Mouse (Mus musculus) MEL (cell line): ENCODE results near the gene Chrnd. TPM values are rescaled to one million over a fixed set of nuclear protein-coding genes. Genes with fewer than 3 reads are reported as not detected.

Source experiments
- DNase-seq: peaks from one replicate; pipeline ENCODE4 v3.0.0; 2011; ENCODE audit warnings: low read depth, low spot score
- H3K27ac ChIP-seq: 2 replicates; pipeline ENCODE4 v1.5.1; 2012; ENCODE audit warnings: low read depth, mild to moderate bottlenecking, control low read depth, low read length, moderate library complexity; ENCODE audit not compliant: control insufficient read depth
- H3K27me3 ChIP-seq, 2 experiments: fragments of 150-350 bp in 1 of 2; sonication (generic) in 1 of 2; 2 replicates each; pipeline ENCODE4 v1.6.1; 2012; ENCODE audit warnings: low read length in 2 of 2, mild to moderate bottlenecking in 2 of 2, improper control_type of control experiment in 1 of 2, moderate library complexity in 1 of 2; ENCODE audit not compliant: insufficient read depth in 2 of 2, control insufficient read depth in 1 of 2
- H3K36me3 ChIP-seq, 2 experiments: 2 replicates each; pipeline ENCODE4 v1.6.1; 2012 to 2014; ENCODE audit warnings: low read length in 2 of 2, improper control_type of control experiment in 1 of 2, inconsistent platforms in 1 of 2, mild to moderate bottlenecking in 1 of 2; ENCODE audit not compliant: insufficient read depth in 2 of 2, control insufficient read depth in 1 of 2
- H3K4me1 ChIP-seq, 2 experiments: fragments of 150-350 bp in 1 of 2; sonication (generic) in 1 of 2; 2 replicates each; pipeline ENCODE4 v1.6.1; 2012; ENCODE audit warnings: low read length in 2 of 2, improper control_type of control experiment in 1 of 2, mild to moderate bottlenecking in 1 of 2; ENCODE audit not compliant: insufficient read depth in 2 of 2, control insufficient read depth in 1 of 2
- H3K4me3 ChIP-seq, 2 experiments: fragments of 150-350 bp in 1 of 2; sonication (generic) in 1 of 2; 2 replicates each; pipeline ENCODE4 v1.5.1; 2012; ENCODE audit warnings: low read depth in 2 of 2, low read length in 2 of 2, mild to moderate bottlenecking in 2 of 2, moderate library complexity in 2 of 2, control low read depth in 1 of 2, improper control_type of control experiment in 1 of 2; ENCODE audit not compliant: control insufficient read depth in 1 of 2, insufficient read depth in 1 of 2
- H3K79me2 ChIP-seq: 2 replicates; pipeline ENCODE4 v1.6.1; 2012; ENCODE audit warnings: mild to moderate bottlenecking, low read length, moderate library complexity; ENCODE audit not compliant: control insufficient read depth, poor library complexity, insufficient read depth
- H3K9ac ChIP-seq: 2 replicates; pipeline ENCODE4 v1.6.1; 2012; ENCODE audit warnings: low read depth, mild to moderate bottlenecking, control low read depth, low read length, moderate library complexity; ENCODE audit not compliant: control insufficient read depth, poor library complexity, severe bottlenecking
- H3K9me3 ChIP-seq: fragments of 150-350 bp; sonication (generic); replicated peaks from 2 replicates; pipeline ENCODE4 v1.6.1; 2012; ENCODE audit warnings: mild to moderate bottlenecking, low read length, improper control_type of control experiment, moderate library complexity; ENCODE audit not compliant: insufficient read depth
- BHLHE40 ChIP-seq: IDR thresholded peaks from 2 replicates; pipeline ENCODE4 v1.6.1; 2012; ENCODE audit warnings: low read depth, mild to moderate bottlenecking, inconsistent platforms, low read length, improper control_type of control experiment, borderline replicate concordance
- CTCF ChIP-seq, 3 experiments: IDR thresholded peaks in 2 of 3; conservative IDR thresholded peaks in 1 of 3; 2 replicates each; pipeline ENCODE4 v1.5.1; 2011 to 2012; ENCODE audit warnings: low read length in 3 of 3, low read depth in 2 of 3, mild to moderate bottlenecking in 2 of 3, improper control_type of control experiment in 1 of 3, inconsistent platforms in 1 of 3, mixed read lengths in 1 of 3, moderate library complexity in 1 of 3; ENCODE audit not compliant: control insufficient read depth in 1 of 3, insufficient read depth in 1 of 3, poor library complexity in 1 of 3, severe bottlenecking in 1 of 3
- ETS1 ChIP-seq: IDR thresholded peaks from 2 replicates; pipeline ENCODE4 v1.6.1; 2012; ENCODE audit warnings: low read depth, mild to moderate bottlenecking, inconsistent platforms, low read length, improper control_type of control experiment, moderate library complexity
- HCFC1 ChIP-seq: IDR thresholded peaks from 2 replicates; pipeline ENCODE4 v1.6.1; 2012; ENCODE audit warnings: low read depth, mild to moderate bottlenecking, inconsistent platforms, low read length, improper control_type of control experiment, moderate library complexity
- JUND ChIP-seq: IDR thresholded peaks from 2 replicates; pipeline ENCODE4 v1.6.1; 2011; ENCODE audit warnings: low read depth, mild to moderate bottlenecking, improper control_type of control experiment, low read length
- MAZ ChIP-seq: IDR thresholded peaks from 2 replicates; pipeline ENCODE4 v1.6.1; 2012; ENCODE audit warnings: low read depth, mild to moderate bottlenecking, inconsistent platforms, low read length, improper control_type of control experiment
- MEF2A ChIP-seq: IDR thresholded peaks from 2 replicates; pipeline ENCODE4 v1.6.1; 2014; ENCODE audit warnings: low read depth, mild to moderate bottlenecking, inconsistent platforms, low read length, improper control_type of control experiment; ENCODE audit not compliant: poor library complexity, insufficient replicate concordance, severe bottlenecking; ENCODE audit errors: extremely low read depth
- MXI1 ChIP-seq: IDR thresholded peaks from 2 replicates; pipeline ENCODE4 v1.6.1; 2011; ENCODE audit warnings: mild to moderate bottlenecking, low read depth, low read length, improper control_type of control experiment
- MYB ChIP-seq: IDR thresholded peaks from 2 replicates; pipeline ENCODE4 v1.6.1; 2011; ENCODE audit warnings: mild to moderate bottlenecking, low read depth, low read length, improper control_type of control experiment
- MYC ChIP-seq: IDR thresholded peaks from 2 replicates; pipeline ENCODE4 v1.6.1; 2011; ENCODE audit warnings: low read depth, mild to moderate bottlenecking, low read length, improper control_type of control experiment, moderate library complexity
- NELFE ChIP-seq: IDR thresholded peaks from 2 replicates; pipeline ENCODE4 v1.6.1; 2011; ENCODE audit warnings: low read depth, low read length, improper control_type of control experiment
- POLR2AphosphoS2 ChIP-seq: IDR thresholded peaks from 2 replicates; pipeline ENCODE4 v1.6.1; 2011; ENCODE audit warnings: low read length, improper control_type of control experiment
- POLR2AphosphoS5 ChIP-seq: IDR thresholded peaks from 2 replicates; pipeline ENCODE4 v1.6.1; 2012; ENCODE audit warnings: low read depth, borderline replicate concordance, mild to moderate bottlenecking, inconsistent platforms, low read length, moderate library complexity, mixed read lengths
- RAD21 ChIP-seq: IDR thresholded peaks from 2 replicates; pipeline ENCODE4 v1.6.1; 2011; ENCODE audit warnings: mild to moderate bottlenecking, low read depth, low read length, improper control_type of control experiment
- RCOR1 ChIP-seq: IDR thresholded peaks from 2 replicates; pipeline ENCODE4 v1.6.1; 2012; ENCODE audit warnings: low read depth, mild to moderate bottlenecking, inconsistent platforms, low read length, improper control_type of control experiment
- SMC3 ChIP-seq: IDR thresholded peaks from 2 replicates; pipeline ENCODE4 v1.6.1; 2011; ENCODE audit warnings: low read depth, low read length, improper control_type of control experiment
- TAL1 ChIP-seq: IDR thresholded peaks from 2 replicates; pipeline ENCODE4 v1.6.1; 2012; ENCODE audit warnings: mild to moderate bottlenecking, inconsistent platforms, low read length, moderate library complexity, mixed read lengths
- TCF12 ChIP-seq: IDR thresholded peaks from 2 replicates; pipeline ENCODE4 v1.6.1; 2014; ENCODE audit warnings: low read depth, mild to moderate bottlenecking, inconsistent platforms, low read length, improper control_type of control experiment, moderate library complexity
- USF1 ChIP-seq: IDR thresholded peaks from 2 replicates; pipeline ENCODE4 v1.6.1; 2014; ENCODE audit warnings: low read depth, mild to moderate bottlenecking, inconsistent platforms, low read length, improper control_type of control experiment, moderate library complexity
- USF2 ChIP-seq, 2 experiments: IDR thresholded peaks; 2 replicates each; pipeline ENCODE4 v1.6.1; 2011 to 2012; ENCODE audit warnings: improper control_type of control experiment in 2 of 2, low read length in 2 of 2, borderline replicate concordance in 1 of 2, inconsistent platforms in 1 of 2, low read depth in 1 of 2, mild to moderate bottlenecking in 1 of 2; ENCODE audit not compliant: insufficient read depth in 1 of 2
- ZKSCAN1 ChIP-seq: IDR thresholded peaks from 2 replicates; pipeline ENCODE4 v1.6.1; 2012; ENCODE audit warnings: low read depth, mild to moderate bottlenecking, inconsistent platforms, low read length, improper control_type of control experiment, moderate library complexity
- polyA plus RNA-seq, 2 experiments: library from polyadenylated mRNA; stranded (reverse) in 1 of 2; unstranded in 1 of 2; fragments of >175 nt in 1 of 2; fragments of >200 nt in 1 of 2; gene quantifications; 2 replicates each; pipeline versions ENCODE4 v1.2.1 to v1.2.4; 2012; ENCODE audit warnings: low replicate concordance in 2 of 2, low read depth in 1 of 2; ENCODE audit not compliant: insufficient read length in 2 of 2, insufficient read depth in 1 of 2, missing spikeins in 1 of 2
- total RNA-seq: library from RNA; depleted of rRNA; stranded (reverse); fragments of 300-350 nt; gene quantifications from 2 replicates; pipeline ENCODE4 v1.2.3, GENCODE M21; 2012

The Chrnd gene
- total and polyA plus RNA-seq, 3 experiments: not detected

DNA sequence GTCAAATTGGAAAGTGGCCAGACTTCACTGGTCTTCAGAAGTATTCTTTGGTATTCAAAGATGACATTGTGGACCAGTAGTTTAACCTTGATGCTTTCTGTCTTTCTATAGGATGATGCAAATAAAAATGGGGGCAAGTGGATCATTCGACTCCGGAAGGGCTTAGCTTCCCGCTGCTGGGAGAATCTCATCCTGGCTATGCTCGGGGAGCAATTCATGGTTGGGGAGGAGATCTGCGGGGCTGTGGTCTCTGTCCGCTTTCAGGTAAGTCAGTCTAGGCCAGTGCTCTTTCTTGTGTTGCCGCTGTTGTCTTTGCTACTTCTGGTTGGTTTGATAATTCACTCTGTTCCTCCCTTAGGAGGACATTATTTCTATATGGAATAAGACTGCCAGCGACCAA lies 35.3 kb downstream of the Chrnd start (continued):
- TF ChIP-seq RCOR1: no peak
- no peak for TF ChIP-seq MYB

DNA sequence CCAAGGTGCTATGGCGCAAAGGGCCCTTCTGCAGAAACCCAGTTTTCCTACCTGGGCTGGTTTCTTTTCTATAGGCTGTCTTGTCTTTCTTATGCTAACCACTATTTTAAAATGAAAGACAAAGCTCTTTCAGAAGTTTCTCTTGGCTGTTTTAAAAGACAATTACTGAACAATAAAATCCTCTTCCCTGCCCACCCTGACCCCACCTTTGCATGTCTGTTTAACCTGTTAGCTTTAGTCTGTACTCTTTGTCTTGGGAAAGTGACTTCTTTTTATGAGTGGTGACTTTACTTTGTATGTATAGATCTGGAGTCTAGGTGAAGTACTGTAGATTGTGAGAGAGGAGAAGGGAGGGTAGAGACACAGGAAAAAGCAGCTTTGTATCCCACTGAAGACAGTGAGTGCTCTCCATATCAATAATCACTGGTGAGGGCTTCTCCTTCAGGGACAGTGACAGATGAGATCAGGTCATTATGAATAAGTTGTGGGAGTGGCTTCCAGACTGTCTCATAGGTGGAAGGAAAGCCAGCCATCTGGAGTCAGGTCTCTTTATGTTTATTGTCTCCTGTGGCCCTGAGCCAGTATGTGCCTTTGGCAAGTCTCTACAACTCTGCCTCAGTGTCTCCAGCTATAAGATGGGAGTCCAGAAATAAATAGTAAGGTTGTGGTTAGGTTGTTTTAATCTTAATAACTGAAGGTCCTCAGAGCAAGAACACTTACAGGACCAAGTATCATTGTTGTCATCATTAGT lies 36.2 kb downstream of the Chrnd start:
- peaks cover 0 to 44% of the 10 kb centered on the region in 2 experiments; a peak in 2 of 4 replicates for H3K36me3 ChIP-seq
- TF ChIP-seq MYC (no peak), POLR2AphosphoS2 (no peak), ETS1 (no peak), JUND (no peak), TCF12 (no peak), RAD21 (no peak), TAL1 (no peak), MAZ (no peak), MEF2A (no peak), MYB (no peak)
- no peaks in the 10 kb centered on the region for H3K27me3 ChIP-seq
- no peak overlapping the region for H3K27ac ChIP-seq
- H3K4me1 ChIP-seq: no peaks in the 10 kb centered on the region
- no peak overlapping the region for H3K4me3 ChIP-seq
- no peak for DNase-seq
- H3K9ac ChIP-seq: no peak overlapping the region
- no peaks in the 10 kb centered on the region for H3K9me3 ChIP-seq
- H3K79me2 ChIP-seq: no peaks in the 10 kb centered on the region

DNA sequence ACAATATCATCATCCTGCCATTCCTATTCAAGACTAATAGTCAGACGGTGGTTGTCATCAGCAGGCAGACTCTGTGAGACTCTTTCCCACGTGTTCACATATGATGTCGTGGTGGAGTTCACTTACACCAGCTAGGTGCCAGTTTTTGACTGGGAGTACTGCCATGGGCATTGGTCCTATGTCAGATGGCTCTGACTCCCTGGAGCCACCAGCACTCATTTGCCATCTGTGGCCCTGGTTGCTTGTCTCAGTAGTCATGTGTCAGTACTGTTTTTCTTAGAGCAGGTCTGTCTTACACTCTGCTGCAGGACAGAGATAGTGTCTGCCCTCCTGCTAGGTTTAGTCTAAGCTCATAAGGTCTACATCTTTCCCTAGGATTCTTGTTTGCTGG lies 36.7 kb downstream of the Chrnd start:
- H3K36me3 ChIP-seq: peaks cover 0 to 42% of the 10 kb centered on the region in 2 experiments; a peak in 2 of 4 replicates
- no peak overlapping the region for H3K4me3 ChIP-seq
- no peaks in the 10 kb centered on the region for H3K9me3 ChIP-seq
- no peaks in the 10 kb centered on the region for H3K27me3 ChIP-seq
- no peak for DNase-seq
- no peak overlapping the region for H3K27ac ChIP-seq
- H3K9ac ChIP-seq: no peak overlapping the region
- no peaks in the 10 kb centered on the region for H3K79me2 ChIP-seq
- no peaks in the 10 kb centered on the region for H3K4me1 ChIP-seq
- no peak for TF ChIP-seq MAZ
- TF ChIP-seq ZKSCAN1: no peak
- no peak for TF ChIP-seq NELFE
- TF ChIP-seq TAL1: no peak
- TF ChIP-seq USF2 (IDR thresholded peaks at IDR 0.05; ENCODE audit: borderline replicate concordance in 1 of 2, insufficient read depth in 1 of 2, low read depth in 1 of 2, low read length in 2 of 2): no peak
- TF ChIP-seq POLR2AphosphoS5: no peak
- TF ChIP-seq BHLHE40: no peak
- no peak for TF ChIP-seq CTCF (IDR thresholded peaks at IDR 0.05 in 2 of 3, conservative IDR thresholded peaks at IDR 0.05 in 1 of 3; ENCODE audit: control insufficient read depth in 1 of 3, insufficient read depth in 1 of 3, low read depth in 2 of 3, low read length in 3 of 3, poor library complexity in 1 of 3, severe bottlenecking in 1 of 3)
- no peak for TF ChIP-seq HCFC1
- TF ChIP-seq SMC3: no peak
- TF ChIP-seq MXI1: no peak
- no peak for TF ChIP-seq USF1
- TF ChIP-seq TCF12: no peak
- TF ChIP-seq RAD21: no peak
- TF ChIP-seq RCOR1: no peak
